Mouse (Mus musculus): ENCODE results near the gene Slc12a5.

The Slc12a5 gene

DNA sequence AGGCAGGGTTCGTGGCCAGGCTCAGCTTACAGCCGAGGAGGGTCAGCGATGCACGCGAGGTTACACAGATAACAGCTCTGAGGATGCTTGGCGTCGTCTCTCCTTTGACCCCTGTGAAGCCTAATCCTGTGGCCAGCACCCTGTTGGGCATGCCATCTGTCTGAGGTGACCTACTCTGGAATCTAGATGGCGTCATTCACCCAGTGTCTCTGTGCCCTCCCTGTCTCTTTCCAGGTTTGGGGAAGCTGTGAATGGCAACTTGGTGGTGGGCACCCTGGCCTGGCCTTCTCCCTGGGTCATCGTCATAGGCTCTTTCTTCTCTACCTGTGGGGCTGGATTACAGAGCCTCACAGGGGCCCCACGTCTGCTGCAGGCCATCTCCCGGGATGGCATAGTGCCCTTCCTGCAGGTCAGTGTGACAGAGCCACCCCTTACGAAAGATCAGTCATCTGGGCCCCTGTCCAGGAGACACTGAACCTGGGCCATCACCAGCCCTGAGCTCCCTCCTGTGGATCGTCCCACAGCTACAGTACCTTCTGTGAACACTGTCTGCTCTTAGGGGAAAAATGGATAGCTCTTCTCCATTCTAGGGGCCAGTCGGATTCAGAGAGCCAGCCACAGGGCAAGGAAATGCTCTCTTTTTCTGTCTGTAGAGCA, 25.9 kb downstream of the Slc12a5 start:
- no peak for DNase-seq

GRCm38 (mm10) chr2:164988777-164989176, 28.2 kb downstream of the Slc12a5 start:
- peak; percentile 47 for DNase-seq

DNA sequence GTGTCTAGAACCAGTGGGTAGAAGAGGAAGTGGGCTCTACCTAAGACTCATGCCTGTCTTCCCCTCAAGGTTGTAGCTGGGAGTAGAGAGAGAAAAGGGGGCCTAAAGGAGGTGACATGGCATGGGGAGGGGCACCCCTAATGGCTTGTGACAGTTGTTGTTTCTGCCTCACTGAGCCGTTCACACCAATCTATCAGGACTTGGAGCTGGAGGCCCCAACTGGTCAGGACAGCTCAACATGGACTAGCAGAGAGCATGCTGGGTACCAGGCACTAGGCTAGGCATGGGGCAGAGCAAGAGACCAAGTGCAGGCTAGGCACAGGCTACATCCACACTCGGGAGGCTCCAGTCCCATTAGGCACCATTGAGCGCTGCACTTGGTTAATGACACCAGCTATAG, 30.5 kb downstream of the Slc12a5 start:
- DNase-seq: no peak

DNA sequence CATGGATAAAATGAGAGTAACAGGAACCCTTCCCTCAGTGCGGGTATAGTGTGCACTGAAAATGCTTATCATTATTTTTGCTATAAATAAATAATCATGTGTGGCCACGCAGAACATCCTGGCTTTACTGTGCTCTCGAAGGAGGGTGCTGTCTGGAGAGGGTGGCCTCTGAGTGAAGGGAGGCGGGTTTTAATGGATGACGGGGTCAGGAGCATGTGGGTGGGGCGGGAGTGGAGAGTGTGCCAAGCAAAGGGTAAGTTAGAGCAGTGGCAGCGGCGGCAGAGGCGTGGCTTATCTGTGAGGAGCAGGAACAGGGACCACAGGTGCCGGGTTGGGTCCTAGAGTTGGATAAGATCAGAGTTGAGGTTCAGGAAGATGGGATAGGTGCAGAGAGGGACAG, 31.2 kb downstream of the Slc12a5 start:
- DNase-seq: no peak

GRCm38 (mm10) chr2:164994156-164994555, 33.6 kb downstream of the Slc12a5 start:
- DNase-seq: no peak

DNA sequence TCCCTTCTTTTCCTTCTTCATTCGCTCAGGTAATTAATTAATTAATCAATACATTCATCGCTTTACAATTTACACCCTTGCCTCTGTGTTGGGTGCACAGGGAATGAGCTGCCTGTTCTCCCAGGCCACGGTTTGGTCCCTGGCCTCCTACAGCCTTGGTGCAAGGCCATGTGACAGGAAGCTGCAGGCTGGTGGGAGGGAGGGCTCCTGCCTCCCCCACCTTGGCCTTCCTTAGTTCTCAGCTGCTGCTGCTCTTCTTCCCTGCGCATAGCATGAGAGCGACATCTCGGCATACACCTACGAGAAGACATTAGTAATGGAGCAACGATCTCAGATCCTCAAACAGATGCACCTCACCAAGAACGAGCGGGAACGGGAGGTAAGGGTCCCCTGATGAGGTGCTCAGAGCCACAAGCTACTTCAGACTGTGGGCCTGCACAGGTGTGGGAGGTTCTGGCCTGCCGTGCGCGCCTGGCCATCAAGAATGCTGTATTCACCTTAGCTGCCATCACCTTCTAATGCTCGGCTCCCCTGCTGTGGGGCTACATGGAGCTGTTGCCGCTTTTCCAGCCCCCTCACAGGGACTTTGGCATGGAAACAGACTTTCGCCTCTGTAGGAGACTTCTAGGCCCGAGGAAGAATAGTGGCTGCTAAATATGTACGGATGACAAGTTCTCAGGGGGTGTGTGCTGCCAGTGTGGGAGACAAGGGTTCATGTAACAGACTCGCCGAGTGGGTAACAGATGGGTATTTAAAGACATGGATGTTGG, 34.2 kb downstream of the Slc12a5 start:
- DNase-seq: no peak

- DNase-seq: no peak
Measured at GRCm38 (mm10) chr2:164995976-164996375, 35.4 kb downstream of the Slc12a5 start.

GRCm38 (mm10) chr2:164996848-164997720, 36.5 kb downstream of the Slc12a5 start:
- DNase-seq: peak; percentile 48

GRCm38 (mm10) chr2:164997721-164998428, 37.3 kb downstream of the Slc12a5 start:
- peak; percentile 57 for DNase-seq

DNA sequence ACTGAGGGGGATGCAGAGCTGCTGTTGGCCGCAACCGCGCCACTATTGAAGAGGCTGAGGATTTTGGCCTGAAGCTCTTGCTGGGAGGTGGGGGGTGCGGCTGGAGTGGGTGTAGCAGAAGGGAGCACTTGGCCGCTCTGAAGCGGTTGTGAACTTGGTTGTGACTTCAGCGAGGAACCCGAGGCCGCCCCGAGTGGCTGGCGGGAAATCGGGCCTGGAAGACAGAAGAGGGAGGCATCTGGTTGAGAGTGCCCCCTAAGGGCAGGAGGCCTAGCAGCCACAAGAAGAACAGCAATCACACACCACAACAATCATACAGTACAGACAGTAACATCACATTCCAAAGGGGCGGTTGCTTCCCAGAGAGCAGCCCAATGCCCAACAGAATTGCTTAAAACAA, 41.4 kb downstream of the Slc12a5 start:
- DNase-seq: no peak

- no peak for DNase-seq
Measured at GRCm38 (mm10) chr2:165003108-165003507, 42.5 kb downstream of the Slc12a5 start.

GRCm38 (mm10) chr2:165004237-165004636, 43.6 kb downstream of the Slc12a5 start:
- DNase-seq: no peak

DNA sequence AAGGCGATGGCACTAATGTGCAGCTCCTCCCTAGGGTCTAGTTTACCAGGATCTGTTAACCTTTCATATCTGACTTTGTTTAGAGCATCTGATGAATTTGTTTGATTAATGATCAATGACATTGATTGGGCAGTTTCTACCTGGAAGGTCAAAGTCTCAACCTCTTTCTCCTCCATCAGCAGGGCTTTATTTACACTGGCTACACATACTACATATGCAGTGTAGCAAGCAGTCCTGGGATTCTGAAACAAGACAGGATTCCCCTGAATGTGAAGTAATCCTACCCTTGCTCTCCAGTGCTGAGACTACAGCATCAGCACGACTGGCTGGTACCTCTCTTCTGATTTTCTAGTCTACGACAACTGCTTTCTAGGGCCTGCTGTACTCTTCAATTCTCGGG, 46.2 kb downstream of the Slc12a5 start:
- DNase-seq: no peak

DNA sequence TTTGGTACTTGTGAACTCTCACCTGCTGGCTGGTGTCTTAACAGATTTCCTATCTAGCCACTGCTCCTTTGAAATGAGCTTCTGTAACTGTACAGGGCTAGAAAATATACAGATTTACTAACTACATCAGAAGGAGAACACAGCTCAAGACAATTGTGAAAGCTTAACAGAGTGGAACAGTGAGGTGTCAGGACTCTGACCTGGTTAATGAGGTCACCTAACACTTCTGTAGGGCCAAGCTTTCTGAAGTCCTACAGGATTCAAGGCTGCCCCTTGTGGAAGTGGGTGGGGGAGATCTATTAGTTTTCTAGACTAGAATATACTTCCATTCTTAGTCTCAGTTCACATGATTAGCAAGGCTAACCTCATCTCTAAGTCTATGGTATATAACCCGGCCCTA, 47.4 kb downstream of the Slc12a5 start:
- DNase-seq: no peak

DNA sequence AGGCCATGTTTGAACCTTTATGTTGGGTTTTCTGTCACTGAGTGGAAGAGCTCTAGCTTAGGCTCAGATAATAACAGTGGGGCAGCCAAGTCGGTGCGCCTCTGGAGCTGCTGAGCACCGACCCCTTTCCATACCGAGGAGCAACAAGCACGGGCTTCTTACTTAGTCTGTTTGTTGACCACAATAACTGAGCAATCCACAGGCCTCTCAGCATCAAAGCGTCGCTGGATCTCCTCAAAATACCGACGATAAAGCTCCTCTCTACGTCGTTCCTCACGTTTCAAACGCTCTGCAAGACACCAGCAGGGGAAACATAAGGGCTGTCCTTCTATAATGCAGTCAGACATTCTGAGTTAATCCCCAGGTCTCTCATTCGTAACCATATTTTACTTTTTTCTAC, 48.6 kb downstream of the Slc12a5 start:
- no peak for DNase-seq

GRCm38 (mm10) chr2:165009581-165009980, 49.0 kb downstream of the Slc12a5 start:
- DNase-seq: no peak

DNA sequence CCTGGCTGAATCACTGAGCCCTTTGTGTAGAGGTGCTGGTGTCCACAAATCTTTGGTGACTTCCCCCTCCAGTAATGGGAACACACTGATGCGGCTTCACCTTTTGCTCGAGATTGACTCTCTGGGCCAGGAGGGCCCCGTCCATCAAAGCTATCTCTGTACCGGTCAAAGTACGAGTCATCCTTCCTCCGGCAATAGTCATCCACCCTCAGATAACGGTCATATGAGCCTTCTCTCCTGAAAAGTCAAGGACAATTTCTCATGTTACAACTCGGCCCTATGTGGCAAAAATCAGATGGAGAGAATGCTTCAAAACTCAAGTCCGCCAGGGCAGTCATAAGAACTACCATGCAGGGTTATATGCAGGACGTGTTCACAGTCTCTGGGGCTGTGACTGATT, 49.7 kb downstream of the Slc12a5 start:
- DNase-seq: no peak

DNA sequence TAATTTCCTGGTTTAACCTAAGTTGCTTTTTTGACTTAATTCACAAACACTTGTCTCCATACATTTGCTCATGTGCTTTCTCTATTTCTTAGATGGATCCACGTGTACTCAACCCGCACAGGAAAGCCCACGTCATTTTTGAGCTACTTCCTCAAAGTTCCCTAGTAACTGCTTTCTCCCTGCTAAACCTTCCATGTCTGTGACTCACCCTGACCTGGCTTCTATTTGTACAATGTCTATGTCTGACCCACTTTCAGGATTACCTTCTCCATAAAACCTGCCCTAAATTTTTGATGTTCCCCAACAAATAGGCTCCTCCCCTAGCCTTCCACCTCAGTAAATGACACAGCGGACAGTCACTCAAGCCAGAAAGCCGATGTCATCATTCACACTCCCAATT, 54.3 kb downstream of the Slc12a5 start:
- no peak for DNase-seq

GRCm38 (mm10) chr2:165020490-165020889, 59.9 kb downstream of the Slc12a5 start:
- no peak for DNase-seq

- DNase-seq: no peak
Measured at GRCm38 (mm10) chr2:165027163-165027562, 66.6 kb downstream of the Slc12a5 start.

GRCm38 (mm10) chr2:165032533-165032932, 71.9 kb downstream of the Slc12a5 start:
- no peak for DNase-seq

DNA sequence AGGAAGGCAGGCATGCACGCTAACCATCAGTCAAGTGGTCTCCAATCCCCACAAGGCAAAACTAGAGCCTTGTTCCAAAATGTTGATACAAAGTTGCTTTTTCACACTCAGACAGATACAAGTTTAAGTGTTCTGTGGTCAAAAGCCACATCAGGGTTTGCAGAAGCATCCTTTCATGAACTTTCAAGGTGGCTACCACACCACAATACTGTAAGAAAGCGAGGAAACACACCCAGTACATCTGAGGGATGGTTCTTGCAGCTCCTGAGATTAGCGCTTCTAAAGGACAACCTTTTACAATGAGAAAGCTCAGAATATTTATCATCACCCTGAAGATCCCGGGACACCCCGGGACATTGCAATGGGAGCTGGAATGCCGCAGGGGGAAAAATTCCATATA, 72.7 kb downstream of the Slc12a5 start:
- no peak for DNase-seq

Measured in kidney, postnatal 10 days (tissue).